Mouse (Mus musculus) heart, embryonic 16.5 days (tissue): ENCODE data around the gene Emilin1. TPM values are rescaled to one million over a fixed set of nuclear protein-coding genes. Genes with fewer than 3 reads are reported as not detected.

Source experiments
- ATAC-seq: fragments of 200-750 bp; cut with Nextera tagmentation; replicated peaks from 2 replicates; pipeline ENCODE4 v1.8.0; 2017; ENCODE audit warnings: moderate number of reproducible peaks; ENCODE audit not compliant: insufficient read depth, low FRiP score; ENCODE audit errors: extremely low read depth
- H3K27ac ChIP-seq: fragments of 300-500 bp; sonication (generic); 2 replicates; pipeline ENCODE4 v1.5.1; 2014; ENCODE audit warnings: mild to moderate bottlenecking, low read length, control low read depth, moderate library complexity
- H3K27me3 ChIP-seq: fragments of 300-500 bp; sonication (generic); 2 replicates; pipeline ENCODE4 v1.6.1; 2014; ENCODE audit warnings: low read length, mixed read lengths; ENCODE audit not compliant: control insufficient read depth, insufficient read depth
- H3K36me3 ChIP-seq: fragments of 300-500 bp; sonication (generic); 2 replicates; pipeline ENCODE4 v1.6.1; 2014; ENCODE audit not compliant: control insufficient read depth, insufficient read depth
- H3K4me1 ChIP-seq: fragments of 300-500 bp; sonication (generic); 2 replicates; pipeline ENCODE4 v1.6.1; 2014; ENCODE audit warnings: low read length, mixed read lengths; ENCODE audit not compliant: control insufficient read depth, insufficient read depth
- H3K4me2 ChIP-seq: fragments of 300-500 bp; sonication (generic); 2 replicates; pipeline ENCODE4 v1.6.1; 2014; ENCODE audit warnings: low read depth, mild to moderate bottlenecking, control low read depth, low read length
- H3K4me3 ChIP-seq: fragments of 300-500 bp; sonication (generic); 2 replicates; pipeline ENCODE4 v1.5.1; 2014; ENCODE audit warnings: mild to moderate bottlenecking, control low read depth, low read length
- H3K9ac ChIP-seq: fragments of 300-500 bp; sonication (generic); 2 replicates; pipeline ENCODE4 v1.6.1; 2014; ENCODE audit warnings: low read length, control low read depth
- H3K9me3 ChIP-seq: fragments of 300-500 bp; sonication (generic); replicated peaks from 2 replicates; pipeline ENCODE4 v1.6.1; 2016; ENCODE audit warnings: low read length; ENCODE audit not compliant: control insufficient read depth
- WGBS: fragments of 180-500 bp; shearing (Covaris S2); extraction: QIAGEN DNeasy Blood & Tissue Kit; methylation state at CpG from one replicate; pipeline ENCODE4 v1.1.7; 2014; 5-methylcytosine and 5-hydroxymethylcytosine counted together
- polyA plus RNA-seq: library from polyadenylated mRNA; unstranded; fragments of >200 nt; fragmentation: Nextera tagmentation; extraction: Ambion mirVana; gene quantifications from 2 replicates; pipeline ENCODE4 v1.2.1, GENCODE M21; 2015

Gene Emilin1
- polyA plus RNA-seq, 1 experiment from 2014 or later, result 145 TPM

- Histone ChIP-seq H3K9ac (no peak within 1 kb of the TSS), H3K4me3 (no peak within 1 kb of the TSS), H3K4me1 (no peaks in the 10 kb centered on the region), H3K4me2 (no peak within 1 kb of the TSS), H3K27ac (no peak within 1 kb of the TSS), H3K27me3 (no peaks in the 10 kb centered on the region), H3K36me3 (no peaks in the 10 kb centered on the region), H3K9me3 (0 out of 2 replicates have a peak, but pooled peaks cover 3% of the 10 kb centered on the region)
- 54% methylated on average over 8 of the region's 8 CpGs for WGBS
- no peak for ATAC-seq
Measured at GRCm38 (mm10) chr5:30968416-30968815, 55.2 kb downstream of the Emilin1 start, which contains the start of gene Tcf23. Gene Tcf23, plus strand, starts transcription at chr5:30968662.

DNA sequence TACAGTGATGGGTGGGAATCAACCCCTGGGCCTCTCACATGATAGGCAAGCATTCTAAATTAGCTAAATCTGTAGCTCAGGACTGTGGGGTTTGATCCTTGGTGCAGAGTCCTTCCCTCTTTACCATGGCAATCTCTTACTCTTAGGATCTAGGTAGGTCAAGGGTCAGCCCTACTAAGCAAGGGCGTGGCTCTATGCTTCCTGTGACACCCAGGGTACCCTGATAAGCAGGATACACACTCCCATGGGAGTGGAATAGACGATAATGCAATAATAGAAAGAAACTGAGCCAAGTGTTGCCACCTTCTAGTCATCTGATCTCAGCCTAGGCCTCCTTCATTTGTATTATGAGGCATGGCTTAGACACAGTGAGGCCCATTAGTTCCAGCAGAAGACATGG, 56.2 kb downstream of the Emilin1 start:
- Histone ChIP-seq H3K4me2 (no peak overlapping the region), H3K36me3 (no peaks in the 10 kb centered on the region), H3K9me3 (no peaks in the 10 kb centered on the region), H3K4me3 (no peak overlapping the region), H3K4me1 (no peaks in the 10 kb centered on the region), H3K27ac (no peak overlapping the region), H3K9ac (no peak overlapping the region), H3K27me3 (no peaks in the 10 kb centered on the region)
- no peak for ATAC-seq
- 62% methylated on average over 2 of the region's 2 CpGs for WGBS

Other genes with a start within 250 kb of the Emilin1 start
- 210 and 225 TPM in 2 replicates for gene Cenpa, start 246.6 kb upstream of the Emilin1 start, polyA plus RNA-seq
- 2.0 and 2.2 TPM in 2 replicates for gene Dpysl5, start 201.8 kb upstream of the Emilin1 start, polyA plus RNA-seq
- 18.2 and 19.8 TPM in 2 replicates for gene Mapre3, start 98.8 kb upstream of the Emilin1 start, polyA plus RNA-seq
- gene Tmem214, start 45.4 kb upstream of the Emilin1 start, polyA plus RNA-seq, result 58.8 and 61.7 TPM in 2 replicates
- 10.8 and 11.8 TPM in 2 replicates for gene Agbl5, start 24.7 kb upstream of the Emilin1 start, polyA plus RNA-seq
- 349 and 355 TPM in 2 replicates for gene Ost4, start 5.6 kb upstream of the Emilin1 start, polyA plus RNA-seq
- gene Khk, start 8.0 kb downstream of the Emilin1 start, polyA plus RNA-seq, result 12.9 and 15.0 TPM in 2 replicates
- 2.6 and 2.7 TPM in 2 replicates for gene Cgref1, start 32.2 kb downstream of the Emilin1 start, polyA plus RNA-seq
- 95.9 and 96.5 TPM in 2 replicates for gene Preb, start 47.0 kb downstream of the Emilin1 start, polyA plus RNA-seq
- 0.09 and 0.24 TPM in 2 replicates for gene Tcf23, start 55.3 kb downstream of the Emilin1 start, polyA plus RNA-seq
- 117 and 121 TPM in 2 replicates for gene Atraid, start 134.9 kb downstream of the Emilin1 start, polyA plus RNA-seq
- gene Slc5a6, start 135.5 kb downstream of the Emilin1 start, polyA plus RNA-seq, result 9.4 and 9.5 TPM in 2 replicates
- gene Cad, start 141.4 kb downstream of the Emilin1 start, polyA plus RNA-seq, result 14.4 and 18.4 TPM in 2 replicates
- not detected in 2 replicates for gene Dnajc5g, start 192.9 kb downstream of the Emilin1 start, polyA plus RNA-seq
- gene Slc30a3, start 194.8 kb downstream of the Emilin1 start, polyA plus RNA-seq, result 0.27 and 0.35 TPM in 2 replicates
- 8.1 and 11.2 TPM in 2 replicates for gene Trim54, start 203.3 kb downstream of the Emilin1 start, polyA plus RNA-seq
- gene Ucn, start 225.4 kb downstream of the Emilin1 start, polyA plus RNA-seq, result not detected in 2 replicates
- 87.6 and 91.5 TPM in 2 replicates for gene Mpv17, start 240.8 kb downstream of the Emilin1 start, polyA plus RNA-seq